Comparison of ENCODE assay signal across 18 mouse cellular contexts in the genomic region with DNA sequence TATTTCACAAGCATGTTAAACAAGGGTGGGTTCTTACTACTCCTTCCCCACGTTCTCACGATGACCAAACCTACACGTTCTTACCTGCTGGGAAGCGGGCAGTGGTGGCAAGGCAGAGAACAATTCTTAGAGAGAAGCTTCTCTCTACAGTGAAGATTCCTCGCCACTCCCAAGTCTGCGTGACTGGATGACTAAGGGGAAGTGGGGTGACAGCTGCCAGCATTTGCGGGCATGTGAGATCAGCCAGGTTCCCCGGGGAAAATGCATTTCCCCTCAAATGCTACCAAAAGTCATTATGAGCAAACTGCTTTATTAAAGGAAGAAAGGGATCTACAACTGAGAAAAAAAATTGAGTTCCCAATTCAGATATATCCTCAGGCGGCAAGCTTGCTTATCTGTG. TPM values are rescaled to one million over a fixed set of nuclear protein-coding genes. Genes with fewer than 3 reads are reported as not detected.
DNase-seq lines count a peak whose midpoint lies in the region; ATAC-seq lines count a peak whose summit lies in the region.
"Had no signal": no experiment of that assay in that cellular context is flagged by ENCODE, and none has a peak within 500 bp of the region (broad histone marks: within the 10 kb centered on the region; RNA-seq: fewer than 3 reads in every experiment).

No protein-coding gene starts in this region.

- no peak for ATAC-seq in heart, embryonic 14.5 days (ENCODE audit: insufficient number of reproducible peaks, insufficient read depth, low FRiP score, low read depth)
- no peak for ATAC-seq in neural tube, embryonic 13.5 days (ENCODE audit: low read depth)
- no peak for ATAC-seq in neural tube, embryonic 15.5 days (ENCODE audit: low FRiP score)
- no peak for ATAC-seq in midbrain, embryonic 15.5 days (replicated peaks)
- ATAC-seq: inflammation-experienced regulatory T-cells, adult 6 months had no signal

- H3K27ac ChIP-seq in heart, embryonic 14.5 days (replicated peaks in 1 of 2; ENCODE audit: control insufficient read depth in 1 of 2, insufficient read depth in 1 of 2, low read depth in 2 of 2, low read length in 2 of 2): no peak overlapping the region
- 0 out of 2 replicates have a peak overlapping the region, but pooled peaks have one; percentile 3 for H3K27ac ChIP-seq in neural tube, embryonic 13.5 days (replicated peaks)
- H3K27ac ChIP-seq in neural tube, embryonic 15.5 days (replicated peaks): no peak overlapping the region
- no peak overlapping the region for H3K27ac ChIP-seq in midbrain, embryonic 15.5 days
- no peak overlapping the region for H3K27ac ChIP-seq in embryonic facial prominence, embryonic 10.5 days (replicated peaks)
- H3K27ac ChIP-seq: macrophage had no signal

- peak; percentile 11 for DNase-seq in embryo, embryonic 11 days
- DNase-seq in embryo, embryonic 9.5 days (ENCODE audit: extremely low spot score): no peak
- no peak for DNase-seq in heart, postnatal 4 days
- DNase-seq in embryonic facial prominence, embryonic 10.5 days (ENCODE audit: low spot score): no peak
- DNase-seq: adrenal gland, postnatal 10 days; kidney, postnatal 14 days; layer of hippocampus, adult 9-11 months; lung, embryonic 14.5 days; right cerebral cortex, postnatal 14 days; thymus, postnatal 4 days had no signal

- H3K4me3 ChIP-seq in heart, embryonic 14.5 days (ENCODE audit: control insufficient read depth in 1 of 2, insufficient read depth in 1 of 2, low read depth in 1 of 2, low read length in 2 of 2): no peak overlapping the region
- H3K4me3 ChIP-seq in neural tube, embryonic 13.5 days: no peak overlapping the region
- H3K4me3 ChIP-seq in neural tube, embryonic 15.5 days (replicated peaks): no peak overlapping the region
- H3K4me3 ChIP-seq in midbrain, embryonic 15.5 days: no peak overlapping the region
- H3K4me3 ChIP-seq in embryonic facial prominence, embryonic 10.5 days: no peak overlapping the region

- no peaks in the 10 kb centered on the region for H3K9me3 ChIP-seq in heart, embryonic 14.5 days (ENCODE audit: control insufficient read depth, low read length)
- no peaks in the 10 kb centered on the region for H3K9me3 ChIP-seq in neural tube, embryonic 13.5 days
- H3K9me3 ChIP-seq in neural tube, embryonic 15.5 days (replicated peaks): no peaks in the 10 kb centered on the region
- no peaks in the 10 kb centered on the region for H3K9me3 ChIP-seq in midbrain, embryonic 15.5 days
- H3K9me3 ChIP-seq in embryonic facial prominence, embryonic 10.5 days: no peaks in the 10 kb centered on the region

- no peak overlapping the region for H3K9ac ChIP-seq in heart, embryonic 14.5 days (ENCODE audit: low read length)
- H3K9ac ChIP-seq in neural tube, embryonic 13.5 days: no peak overlapping the region
- H3K9ac ChIP-seq in neural tube, embryonic 15.5 days (replicated peaks): no peak overlapping the region
- H3K9ac ChIP-seq in midbrain, embryonic 15.5 days: no peak overlapping the region
- H3K9ac ChIP-seq: lung, embryonic 14.5 days had no signal

- peaks cover 8 to 11% of the 10 kb centered on the region in 2 experiments for H3K4me1 ChIP-seq in heart, embryonic 14.5 days (ENCODE audit: control insufficient read depth in 2 of 2, insufficient read depth in 2 of 2, low read length in 2 of 2)
- H3K4me1 ChIP-seq in neural tube, embryonic 13.5 days (replicated peaks): peaks cover 23% of the 10 kb centered on the region
- H3K4me1 ChIP-seq in neural tube, embryonic 15.5 days: peaks cover 22% of the 10 kb centered on the region
- H3K4me1 ChIP-seq in midbrain, embryonic 15.5 days: peaks cover 16% of the 10 kb centered on the region
- peaks cover 26% of the 10 kb centered on the region for H3K4me1 ChIP-seq in embryonic facial prominence, embryonic 10.5 days

- H3K4me2 ChIP-seq in heart, embryonic 14.5 days (ENCODE audit: low read length): peak overlapping the region; percentile 27; the same call in 1 of the 2 replicates
- H3K4me2 ChIP-seq in neural tube, embryonic 13.5 days: no peak overlapping the region
- H3K4me2 ChIP-seq in neural tube, embryonic 15.5 days: no peak overlapping the region
- 0 out of 2 replicates have a peak overlapping the region, but pooled peaks have one; percentile 13 for H3K4me2 ChIP-seq in midbrain, embryonic 15.5 days
- H3K4me2 ChIP-seq: liver, embryonic 11.5 days; lung, embryonic 14.5 days had no signal

- 40% methylated on average over 9 of the region's 9 CpGs for WGBS in heart, embryonic 14.5 days
- WGBS in neural tube, embryonic 13.5 days: 72% methylated on average over 9 of the region's 9 CpGs
- WGBS in neural tube, embryonic 15.5 days: 56% methylated on average over 9 of the region's 9 CpGs
- 45% methylated on average over 9 of the region's 9 CpGs for WGBS in midbrain, embryonic 15.5 days
- whole genome bisulfite sequencing in embryonic facial prominence, embryonic 10.5 days: 73% methylated on average over 9 of the region's 9 CpGs

- H3K36me3 ChIP-seq in heart, embryonic 14.5 days (ENCODE audit: control insufficient read depth, insufficient read depth, low read length): no peaks in the 10 kb centered on the region
- H3K36me3 ChIP-seq in neural tube, embryonic 13.5 days: no peaks in the 10 kb centered on the region
- H3K36me3 ChIP-seq in neural tube, embryonic 15.5 days: peaks cover 4% of the 10 kb centered on the region
- H3K36me3 ChIP-seq in midbrain, embryonic 15.5 days (replicated peaks): no peaks in the 10 kb centered on the region
- no peaks in the 10 kb centered on the region for H3K36me3 ChIP-seq in embryonic facial prominence, embryonic 10.5 days (replicated peaks)

- peaks cover 42% of the 10 kb centered on the region for H3K27me3 ChIP-seq in heart, embryonic 14.5 days (ENCODE audit: control insufficient read depth, insufficient read depth, low read length)
- no peaks in the 10 kb centered on the region for H3K27me3 ChIP-seq in neural tube, embryonic 13.5 days
- H3K27me3 ChIP-seq in neural tube, embryonic 15.5 days (replicated peaks): no peaks in the 10 kb centered on the region
- no peaks in the 10 kb centered on the region for H3K27me3 ChIP-seq in midbrain, embryonic 15.5 days (replicated peaks)
- peaks cover 5% of the 10 kb centered on the region; the same call in 1 of the 2 replicates for H3K27me3 ChIP-seq in embryonic facial prominence, embryonic 10.5 days (replicated peaks; ENCODE audit: low read depth, poor library complexity, severe bottlenecking)
- H3K27me3 ChIP-seq: CH12.LX had no signal

RNA-seq across cellular contexts. Expression of gene Spock1, which starts 18.4 kb away (rescaled TPM):
- 0.59 and 0.70 TPM in 2 replicates for polyA plus RNA-seq in heart, embryonic 14.5 days (2014; fragmentation: Nextera tagmentation; extraction: Ambion mirVana)
- total RNA-seq in heart, postnatal 4 days (2021): 1 to 10 TPM; 1.5 to 1.8 TPM
- polyA plus RNA-seq in neural tube, embryonic 13.5 days (2015; fragmentation: Nextera tagmentation; extraction: Ambion mirVana): 90.2 and 95.5 TPM in 2 replicates
- polyA plus RNA-seq in neural tube, embryonic 15.5 days (2015; fragmentation: Nextera tagmentation; extraction: Ambion mirVana): 103 and 111 TPM in 2 replicates
- polyA plus RNA-seq in midbrain, embryonic 15.5 days (2015; fragmentation: Nextera tagmentation; extraction: Ambion mirVana): 71.0 and 74.2 TPM in 2 replicates
- 2.9 and 4.0 TPM in 2 replicates for polyA plus RNA-seq in embryonic facial prominence, embryonic 10.5 days (2016; fragmentation: Nextera tagmentation; extraction: Ambion mirVana)
- total RNA-seq: CH12.LX had no signal
- polyA plus RNA-seq: inflammation-experienced regulatory T-cells, adult 6 months; lung, embryonic 14.5 days; macrophage had no signal

Comparison
In these comparisons a context has a peak if more than half of its experiments do, and no peak if none do; other contexts are left out.
1. H3K4me2 ChIP-seq: peak in heart, embryonic 14.5 days (single experiment) and midbrain, embryonic 15.5 days (single experiment); none in neural tube, embryonic 13.5 days (single experiment) and neural tube, embryonic 15.5 days (single experiment).
2. RNA of gene Spock1, which starts 18.4 kb away (polyA plus RNA-seq): 103 to 111 TPM in neural tube, embryonic 15.5 days, 90.2 to 95.5 TPM in neural tube, embryonic 13.5 days and 71.0 to 74.2 TPM in midbrain, embryonic 15.5 days; 2.9 to 4.0 TPM in embryonic facial prominence, embryonic 10.5 days and 0.59 to 0.70 TPM in heart, embryonic 14.5 days; every median in the first group is over 10 times any median in the second.